Mouse (Mus musculus): ENCODE measurements around the gene Kif6. TPM values are rescaled to one million over a fixed set of nuclear protein-coding genes. Genes with fewer than 3 reads are reported as not detected.

Kif6 gene
- polyA plus RNA-seq, 1 experiment: not detected

DNA sequence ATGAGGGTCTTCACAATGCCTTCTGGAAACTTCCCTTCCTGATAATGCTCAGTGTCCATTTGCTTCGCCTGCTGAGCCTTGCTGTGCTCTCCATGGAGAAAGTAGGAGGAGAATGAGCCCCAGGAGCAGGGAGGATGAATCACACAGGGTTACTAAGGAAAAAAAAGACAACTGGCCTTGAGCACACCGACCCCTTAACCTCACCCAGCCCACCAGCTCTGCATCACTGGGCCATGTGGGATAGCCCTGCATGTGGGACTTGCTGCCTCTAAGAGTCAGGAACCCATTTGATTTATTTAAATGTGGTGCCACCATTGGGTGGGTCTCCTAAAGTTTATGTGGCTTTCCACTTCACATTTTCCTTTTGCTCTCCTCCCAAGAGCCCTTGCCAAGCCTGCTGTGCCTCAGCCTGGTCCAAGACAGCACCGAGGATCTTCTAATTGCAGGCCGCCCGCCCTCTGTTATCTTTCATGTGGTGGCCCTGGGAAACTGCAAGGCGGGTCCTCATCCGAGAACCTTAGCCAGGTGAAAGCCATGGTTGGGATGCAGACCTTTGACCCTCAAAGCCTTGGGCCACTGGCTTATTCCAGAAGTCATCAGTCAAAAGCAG is 210.0 kb downstream of the Kif6 start:
- Histone ChIP-seq H3K27ac (ENCODE audit: insufficient read depth, low read depth, low read length) (peak overlapping the region; percentile 71), H3K4me3 (ENCODE audit: insufficient read depth, low read depth, low read length) (no peak overlapping the region), H3K4me1 (ENCODE audit: control insufficient read depth, insufficient read depth, low read length) (peaks cover 25% of the 10 kb centered on the region)
- WGBS: 63% methylated on average over 7 of the region's 7 CpGs
- no peak for TF ChIP-seq POLR2A (IDR thresholded peaks at IDR 0.05; ENCODE audit: insufficient read depth, low read depth, low read length)
- TF ChIP-seq CTCF (IDR thresholded peaks at IDR 0.05; ENCODE audit: insufficient read depth, low read depth, low read length): no peak

- no peak for TF ChIP-seq CTCF (IDR thresholded peaks at IDR 0.05; ENCODE audit: insufficient read depth, low read depth, low read length)
- no peak for TF ChIP-seq POLR2A (IDR thresholded peaks at IDR 0.05; ENCODE audit: insufficient read depth, low read depth, low read length)
- no peak overlapping the region for H3K4me3 ChIP-seq (ENCODE audit: insufficient read depth, low read depth, low read length)
- H3K4me1 ChIP-seq (ENCODE audit: control insufficient read depth, insufficient read depth, low read length): peaks cover 25% of the 10 kb centered on the region
- WGBS: 28% methylated on average over 5 of the region's 5 CpGs
- H3K27ac ChIP-seq (ENCODE audit: insufficient read depth, low read depth, low read length): peak overlapping the region; percentile 85
Observed at GRCm38 (mm10) chr17:49825831-49826230, 210.9 kb downstream of the Kif6 start.

DNA sequence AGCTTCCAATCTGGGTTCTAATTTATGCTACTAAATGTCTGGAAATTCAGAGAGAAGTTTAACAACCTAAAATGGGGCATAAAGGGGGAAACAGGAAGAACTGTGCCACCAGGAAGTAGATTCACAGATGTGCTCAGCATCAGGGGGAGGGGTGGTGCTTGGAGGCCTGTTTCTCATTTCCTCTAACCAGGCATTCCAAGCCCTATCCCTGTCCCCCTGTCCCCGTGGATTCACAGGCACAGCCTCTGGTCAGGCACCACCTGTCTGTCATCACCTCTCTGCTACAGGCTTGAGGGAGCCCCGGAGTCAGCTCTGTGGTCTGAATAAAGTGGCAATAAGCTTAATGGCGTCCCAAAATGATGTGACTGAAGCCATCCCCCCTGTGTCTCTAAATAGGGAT is 216.8 kb downstream of the Kif6 start:
- 87% methylated on average over 3 of the region's 3 CpGs for WGBS
- no peak for TF ChIP-seq CTCF (IDR thresholded peaks at IDR 0.05; ENCODE audit: insufficient read depth, low read depth, low read length)
- no peak for TF ChIP-seq POLR2A (IDR thresholded peaks at IDR 0.05; ENCODE audit: insufficient read depth, low read depth, low read length)
- Histone ChIP-seq H3K27ac (ENCODE audit: insufficient read depth, low read depth, low read length) (no peak overlapping the region), H3K4me1 (ENCODE audit: control insufficient read depth, insufficient read depth, low read length) (peaks cover 2% of the 10 kb centered on the region; the same call in 1 of the 2 replicates), H3K4me3 (ENCODE audit: insufficient read depth, low read depth, low read length) (no peak overlapping the region)

DNA sequence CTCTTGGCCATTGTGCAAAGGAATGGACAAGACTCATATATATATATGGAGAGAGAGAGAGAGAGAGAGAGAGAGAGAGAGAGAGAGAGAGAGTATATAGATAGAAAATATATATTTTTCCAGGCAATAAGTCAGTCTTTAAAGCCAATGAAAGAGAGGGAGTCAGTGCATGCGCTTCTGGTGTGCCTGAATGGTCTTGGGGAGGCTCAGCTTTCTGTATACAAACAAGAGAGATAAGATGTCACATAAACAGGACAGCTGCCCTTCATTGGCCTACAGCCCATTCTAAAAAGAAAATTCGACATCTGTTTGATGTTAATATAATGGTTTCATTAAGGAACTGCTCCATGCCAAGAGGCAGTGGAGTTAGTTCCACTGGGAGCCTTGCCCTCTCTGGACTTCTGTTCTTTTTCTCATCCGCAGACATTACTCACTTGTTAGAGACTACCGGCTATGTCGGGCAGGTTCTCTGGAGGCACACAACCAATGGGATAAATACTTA is 219.2 kb downstream of the Kif6 start:
- Histone ChIP-seq H3K4me1 (ENCODE audit: control insufficient read depth, insufficient read depth, low read length) (peaks cover 11% of the 10 kb centered on the region), H3K4me3 (ENCODE audit: insufficient read depth, low read depth, low read length) (no peak overlapping the region), H3K27ac (ENCODE audit: insufficient read depth, low read depth, low read length) (no peak overlapping the region)
- TF ChIP-seq POLR2A (IDR thresholded peaks at IDR 0.05; ENCODE audit: insufficient read depth, low read depth, low read length) (no peak), CTCF (IDR thresholded peaks at IDR 0.05; ENCODE audit: insufficient read depth, low read depth, low read length) (no peak)
- WGBS: 85% methylated on average over 5 of the region's 5 CpGs

GRCm38 (mm10) chr17:49837417-49837816 is 222.5 kb downstream of the Kif6 start:
- WGBS: 37% methylated on average over 5 of the region's 5 CpGs
- peaks cover 11% of the 10 kb centered on the region for H3K4me1 ChIP-seq (ENCODE audit: control insufficient read depth, insufficient read depth, low read length)
- no peak overlapping the region for H3K27ac ChIP-seq (ENCODE audit: insufficient read depth, low read depth, low read length)
- no peak overlapping the region for H3K4me3 ChIP-seq (ENCODE audit: insufficient read depth, low read depth, low read length)
- no peak for TF ChIP-seq POLR2A (IDR thresholded peaks at IDR 0.05; ENCODE audit: insufficient read depth, low read depth, low read length)
- TF ChIP-seq CTCF (IDR thresholded peaks at IDR 0.05; ENCODE audit: insufficient read depth, low read depth, low read length): no peak

DNA sequence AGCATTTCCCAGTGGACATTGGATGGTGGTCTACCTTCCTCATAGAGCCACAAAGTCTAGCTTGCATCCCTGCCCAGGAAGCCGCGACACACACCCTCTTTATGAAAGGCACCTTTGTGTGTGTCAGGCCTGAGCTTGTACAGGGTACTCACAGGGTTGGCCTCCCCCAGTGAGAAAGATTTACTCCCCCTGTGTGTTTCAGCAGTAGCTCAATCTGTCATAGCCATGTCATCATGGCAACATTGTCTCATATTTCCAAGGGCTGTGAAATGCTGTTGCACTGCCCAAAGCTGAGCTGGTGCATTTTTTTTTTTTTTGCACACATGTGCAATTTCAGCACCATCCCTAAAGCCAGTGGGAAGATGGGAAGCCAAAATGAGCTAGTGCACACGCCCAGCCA is 224.3 kb downstream of the Kif6 start:
- Histone ChIP-seq H3K27ac (ENCODE audit: insufficient read depth, low read depth, low read length) (no peak overlapping the region), H3K4me1 (ENCODE audit: control insufficient read depth, insufficient read depth, low read length) (peaks cover 11% of the 10 kb centered on the region), H3K4me3 (ENCODE audit: insufficient read depth, low read depth, low read length) (no peak overlapping the region)
- no peak for TF ChIP-seq CTCF (IDR thresholded peaks at IDR 0.05; ENCODE audit: insufficient read depth, low read depth, low read length)
- no peak for TF ChIP-seq POLR2A (IDR thresholded peaks at IDR 0.05; ENCODE audit: insufficient read depth, low read depth, low read length)
- 95% methylated on average over 3 of the region's 3 CpGs for WGBS

GRCm38 (mm10) chr17:49851210-49851609 is 236.3 kb downstream of the Kif6 start:
- WGBS: 80% methylated on average over 3 of the region's 3 CpGs

GRCm38 (mm10) chr17:49852183-49852582 is 237.2 kb downstream of the Kif6 start:
- no peak overlapping the region for H3K27ac ChIP-seq (ENCODE audit: insufficient read depth, low read depth, low read length)
- TF ChIP-seq CTCF (IDR thresholded peaks at IDR 0.05; ENCODE audit: insufficient read depth, low read depth, low read length) (no peak), POLR2A (IDR thresholded peaks at IDR 0.05; ENCODE audit: insufficient read depth, low read depth, low read length) (no peak)
- WGBS: 76% methylated on average over 3 of the region's 3 CpGs
- 0 out of 2 replicates have a peak, but pooled peaks cover 2% of the 10 kb centered on the region for H3K4me1 ChIP-seq (ENCODE audit: control insufficient read depth, insufficient read depth, low read length)
- no peak overlapping the region for H3K4me3 ChIP-seq (ENCODE audit: insufficient read depth, low read depth, low read length)

More at GRCm38 (mm10) chr17:49851210-49851609, 236.3 kb downstream of the Kif6 start:
- Histone ChIP-seq H3K27ac (ENCODE audit: insufficient read depth, low read depth, low read length) (no peak overlapping the region), H3K4me1 (ENCODE audit: control insufficient read depth, insufficient read depth, low read length) (0 out of 2 replicates have a peak, but pooled peaks cover 2% of the 10 kb centered on the region), H3K4me3 (ENCODE audit: insufficient read depth, low read depth, low read length) (no peak overlapping the region)
- TF ChIP-seq POLR2A (IDR thresholded peaks at IDR 0.05; ENCODE audit: insufficient read depth, low read depth, low read length): no peak
- TF ChIP-seq CTCF (IDR thresholded peaks at IDR 0.05; ENCODE audit: insufficient read depth, low read depth, low read length): no peak

- H3K27ac ChIP-seq (ENCODE audit: insufficient read depth, low read depth, low read length): no peak overlapping the region
- no peak overlapping the region for H3K4me3 ChIP-seq (ENCODE audit: insufficient read depth, low read depth, low read length)
- peaks cover 7% of the 10 kb centered on the region; the same call in 1 of the 2 replicates for H3K4me1 ChIP-seq (ENCODE audit: control insufficient read depth, insufficient read depth, low read length)
- TF ChIP-seq CTCF (IDR thresholded peaks at IDR 0.05; ENCODE audit: insufficient read depth, low read depth, low read length) (no peak), POLR2A (IDR thresholded peaks at IDR 0.05; ENCODE audit: insufficient read depth, low read depth, low read length) (no peak)
- 54% methylated on average over 4 of the region's 4 CpGs for WGBS
Observed at GRCm38 (mm10) chr17:49855785-49856184, 240.8 kb downstream of the Kif6 start.
